Mouse (Mus musculus): ENCODE results near the gene Pigl. TPM values are rescaled to one million over a fixed set of nuclear protein-coding genes. Genes with fewer than 3 reads are reported as not detected.

The Pigl gene
- polyA plus RNA-seq, 1 experiment from 2014 or later = 11.5 TPM

DNA sequence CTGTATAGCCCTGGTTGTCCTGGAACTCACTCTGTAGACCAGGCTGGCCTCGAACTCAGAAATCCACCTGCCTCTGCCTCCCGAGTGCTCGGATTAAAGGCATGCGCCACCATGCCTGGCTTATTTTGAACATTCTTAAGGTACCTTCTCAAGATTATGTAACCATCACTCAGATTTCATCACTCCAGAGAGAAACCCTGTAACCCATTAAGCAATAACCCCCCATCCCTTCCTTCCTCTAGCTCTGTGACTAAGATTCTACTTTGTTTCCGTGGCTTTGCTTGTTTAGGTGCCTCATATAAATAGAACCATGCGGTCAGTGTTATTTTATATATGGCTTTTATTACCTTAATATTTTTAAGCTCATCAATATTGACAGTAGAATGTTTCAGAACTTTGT, 12.2 kb downstream of the Pigl start:
- 93% methylated on average over 6 of the region's 6 CpGs for WGBS

GRCm38 (mm10) chr11:62473516-62473915, 15.3 kb downstream of the Pigl start:
- no peaks in the 10 kb centered on the region for H3K9me3 ChIP-seq (ENCODE audit: low read depth, low read length)
- no peaks in the 10 kb centered on the region for H3K36me3 ChIP-seq (ENCODE audit: insufficient read depth)
- H3K27ac ChIP-seq (ENCODE audit: low read depth) = no peak overlapping the region
- no peaks in the 10 kb centered on the region for H3K27me3 ChIP-seq (ENCODE audit: insufficient read depth, low read length)
- H3K4me3 ChIP-seq (ENCODE audit: low read depth, low read length) = no peak overlapping the region
- ATAC-seq (ENCODE audit: insufficient read depth) (no peak), DNase-seq (no peak)
- H3K9ac ChIP-seq = no peak overlapping the region
- H3K4me2 ChIP-seq = no peak overlapping the region
- TF ChIP-seq CTCF (IDR thresholded peaks at IDR 0.05; ENCODE audit: low read depth) = no peak
- no peaks in the 10 kb centered on the region for H3K4me1 ChIP-seq (ENCODE audit: insufficient read depth)
- 87% methylated on average over 5 of the region's 5 CpGs for whole genome bisulfite sequencing

More for the DNA sequence above, 12.2 kb downstream of the Pigl start:
- Histone ChIP-seq H3K27me3 (ENCODE audit: insufficient read depth, low read length) (no peaks in the 10 kb centered on the region), H3K27ac (ENCODE audit: low read depth) (no peak overlapping the region), H3K9me3 (ENCODE audit: low read depth, low read length) (no peaks in the 10 kb centered on the region), H3K9ac (no peak overlapping the region), H3K4me2 (no peak overlapping the region), H3K36me3 (ENCODE audit: insufficient read depth) (no peaks in the 10 kb centered on the region), H3K4me1 (ENCODE audit: insufficient read depth) (no peaks in the 10 kb centered on the region), H3K4me3 (ENCODE audit: low read depth, low read length) (no peak overlapping the region)
- no peak for TF ChIP-seq CTCF (IDR thresholded peaks at IDR 0.05; ENCODE audit: low read depth)
- ATAC-seq (ENCODE audit: insufficient read depth) (no peak), DNase-seq (no peak)

GRCm38 (mm10) chr11:62476156-62476555, 17.9 kb downstream of the Pigl start:
- H3K36me3 ChIP-seq (ENCODE audit: insufficient read depth) = no peaks in the 10 kb centered on the region
- no peak overlapping the region for H3K27ac ChIP-seq (ENCODE audit: low read depth)
- H3K9ac ChIP-seq = no peak overlapping the region
- no peak overlapping the region for H3K4me3 ChIP-seq (ENCODE audit: low read depth, low read length)
- 86% methylated on average over 4 of the region's 4 CpGs for WGBS
- H3K9me3 ChIP-seq (ENCODE audit: low read depth, low read length) = no peaks in the 10 kb centered on the region
- no peak for DNase-seq
- TF ChIP-seq CTCF (IDR thresholded peaks at IDR 0.05; ENCODE audit: low read depth) = no peak
- no peak overlapping the region for H3K4me2 ChIP-seq
- H3K4me1 ChIP-seq (ENCODE audit: insufficient read depth) = no peaks in the 10 kb centered on the region
- H3K27me3 ChIP-seq (ENCODE audit: insufficient read depth, low read length) = no peaks in the 10 kb centered on the region
- ATAC-seq (ENCODE audit: insufficient read depth) = no peak

DNA sequence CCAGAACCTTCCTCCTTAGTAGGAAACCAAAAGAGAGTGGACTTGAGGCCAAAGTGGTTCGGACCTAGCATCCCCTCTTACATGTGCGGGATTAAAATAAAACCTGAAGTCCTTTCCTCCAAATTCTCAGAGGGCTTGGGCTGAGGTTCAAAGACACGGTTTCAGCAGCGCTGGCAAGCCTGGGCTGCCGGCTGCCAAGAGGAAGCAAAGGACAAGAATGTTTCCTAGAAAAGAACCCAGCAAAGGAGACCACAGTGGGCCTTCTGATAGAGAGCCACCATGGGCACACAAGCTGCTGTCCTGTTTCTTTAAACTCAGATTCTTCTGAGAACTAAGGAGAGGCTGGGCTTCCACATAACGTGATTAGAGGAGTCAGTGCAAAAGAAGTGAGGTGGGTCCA, 20.7 kb downstream of the Pigl start:
- TF ChIP-seq CTCF (IDR thresholded peaks at IDR 0.05; ENCODE audit: low read depth) = no peak
- 66% methylated on average over 6 of the region's 6 CpGs for WGBS
- Histone ChIP-seq H3K9ac (no peak overlapping the region), H3K4me1 (ENCODE audit: insufficient read depth) (no peaks in the 10 kb centered on the region), H3K4me2 (no peak overlapping the region), H3K9me3 (ENCODE audit: low read depth, low read length) (no peaks in the 10 kb centered on the region), H3K27ac (ENCODE audit: low read depth) (no peak overlapping the region), H3K27me3 (ENCODE audit: insufficient read depth, low read length) (no peaks in the 10 kb centered on the region), H3K36me3 (ENCODE audit: insufficient read depth) (no peaks in the 10 kb centered on the region), H3K4me3 (ENCODE audit: low read depth, low read length) (no peak overlapping the region)
- no peak for ATAC-seq (ENCODE audit: insufficient read depth)
- DNase-seq = no peak

GRCm38 (mm10) chr11:62479581-62479980, 21.3 kb downstream of the Pigl start:
- H3K4me3 ChIP-seq (ENCODE audit: low read depth, low read length) = no peak overlapping the region
- no peaks in the 10 kb centered on the region for H3K36me3 ChIP-seq (ENCODE audit: insufficient read depth)
- WGBS = 69% methylated on average over 5 of the region's 5 CpGs
- no peak overlapping the region for H3K4me2 ChIP-seq
- no peak overlapping the region for H3K9ac ChIP-seq
- no peak for TF ChIP-seq CTCF (IDR thresholded peaks at IDR 0.05; ENCODE audit: low read depth)
- no peaks in the 10 kb centered on the region for H3K4me1 ChIP-seq (ENCODE audit: insufficient read depth)
- no peaks in the 10 kb centered on the region for H3K27me3 ChIP-seq (ENCODE audit: insufficient read depth, low read length)
- H3K9me3 ChIP-seq (ENCODE audit: low read depth, low read length) = no peaks in the 10 kb centered on the region
- H3K27ac ChIP-seq (ENCODE audit: low read depth) = no peak overlapping the region
- ATAC-seq (ENCODE audit: insufficient read depth) (no peak), DNase-seq (no peak)

DNA sequence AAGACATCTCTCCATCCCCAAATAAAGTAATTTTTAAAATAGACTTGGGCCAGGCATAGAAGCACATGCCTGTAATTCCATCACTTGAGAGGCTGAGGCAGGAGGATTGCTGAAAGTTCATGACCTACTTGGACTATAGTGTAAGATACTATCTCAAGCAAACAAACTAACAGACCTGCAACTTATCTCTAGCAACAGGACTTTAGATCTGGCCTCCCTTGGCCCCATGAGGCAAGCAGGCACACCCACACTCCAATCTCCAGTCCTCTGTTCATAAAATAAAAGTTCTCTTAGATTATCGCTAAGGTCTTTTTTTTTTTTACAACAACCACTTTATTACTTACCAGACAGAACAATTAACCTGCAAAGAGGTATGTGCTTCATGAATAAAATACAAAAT, 28.7 kb downstream of the Pigl start:
- no peak overlapping the region for H3K9ac ChIP-seq
- no peak overlapping the region for H3K27ac ChIP-seq (ENCODE audit: low read depth)
- ATAC-seq (ENCODE audit: insufficient read depth) = no peak
- TF ChIP-seq CTCF (IDR thresholded peaks at IDR 0.05; ENCODE audit: low read depth) = no peak
- no peak overlapping the region for H3K4me3 ChIP-seq (ENCODE audit: low read depth, low read length)
- 92% methylated on average over 1 of the region's 1 CpGs for WGBS
- H3K27me3 ChIP-seq (ENCODE audit: insufficient read depth, low read length) = no peaks in the 10 kb centered on the region
- no peak overlapping the region for H3K4me2 ChIP-seq
- no peaks in the 10 kb centered on the region for H3K4me1 ChIP-seq (ENCODE audit: insufficient read depth)
- H3K36me3 ChIP-seq (ENCODE audit: insufficient read depth) = no peaks in the 10 kb centered on the region
- no peak for DNase-seq
- no peaks in the 10 kb centered on the region for H3K9me3 ChIP-seq (ENCODE audit: low read depth, low read length)

- DNase-seq (no peak), ATAC-seq (ENCODE audit: insufficient read depth) (no peak)
- WGBS = 90% methylated on average over 10 of the region's 10 CpGs
- Histone ChIP-seq H3K36me3 (ENCODE audit: insufficient read depth) (no peaks in the 10 kb centered on the region), H3K4me1 (ENCODE audit: insufficient read depth) (no peaks in the 10 kb centered on the region), H3K9ac (no peak overlapping the region), H3K9me3 (ENCODE audit: low read depth, low read length) (no peaks in the 10 kb centered on the region), H3K4me3 (ENCODE audit: low read depth, low read length) (no peak overlapping the region), H3K27me3 (ENCODE audit: insufficient read depth, low read length) (no peaks in the 10 kb centered on the region), H3K4me2 (no peak overlapping the region), H3K27ac (ENCODE audit: low read depth) (no peak overlapping the region)
- TF ChIP-seq CTCF (IDR thresholded peaks at IDR 0.05; ENCODE audit: low read depth) = no peak
Measured at GRCm38 (mm10) chr11:62487540-62488350, 29.5 kb downstream of the Pigl start.

All from lung, embryonic 14.5 days (tissue).